Mouse (Mus musculus): ENCODE data around the gene Cdkn2a. TPM values are rescaled to one million over a fixed set of nuclear protein-coding genes. Genes with fewer than 3 reads are reported as not detected.

Gene Cdkn2a
- total RNA-seq, 1 experiment from 2014 or later: not detected

GRCm38 (mm10) chr4:89279641-89280040, 14.8 kb downstream of the Cdkn2a start:
- ATAC-seq (replicated peaks; ENCODE audit: low read depth, poor library complexity, severe bottlenecking): no peak

GRCm38 (mm10) chr4:89277381-89277940, 17.0 kb downstream of the Cdkn2a start:
- no peak for ATAC-seq (replicated peaks; ENCODE audit: low read depth, poor library complexity, severe bottlenecking)

GRCm38 (mm10) chr4:89276669-89277219, 17.7 kb downstream of the Cdkn2a start:
- no peak for ATAC-seq (replicated peaks; ENCODE audit: low read depth, poor library complexity, severe bottlenecking)

- peak; percentile 53 for ATAC-seq (replicated peaks; ENCODE audit: low read depth, poor library complexity, severe bottlenecking)
Measured at GRCm38 (mm10) chr4:89275811-89276584, 18.5 kb downstream of the Cdkn2a start.

- ATAC-seq (replicated peaks; ENCODE audit: low read depth, poor library complexity, severe bottlenecking): no peak
Measured at GRCm38 (mm10) chr4:89274829-89275548, 19.5 kb downstream of the Cdkn2a start.

GRCm38 (mm10) chr4:89274006-89274405, 20.4 kb downstream of the Cdkn2a start:
- ATAC-seq (replicated peaks; ENCODE audit: low read depth, poor library complexity, severe bottlenecking): no peak

GRCm38 (mm10) chr4:89273585-89273984, 20.9 kb downstream of the Cdkn2a start:
- no peak for ATAC-seq (replicated peaks; ENCODE audit: low read depth, poor library complexity, severe bottlenecking)

GRCm38 (mm10) chr4:89272961-89273540, 21.4 kb downstream of the Cdkn2a start:
- ATAC-seq (replicated peaks; ENCODE audit: low read depth, poor library complexity, severe bottlenecking): no peak

- no peak; the same call in 1 of the 2 replicates for ATAC-seq (replicated peaks; ENCODE audit: low read depth, poor library complexity, severe bottlenecking)
Measured at GRCm38 (mm10) chr4:89272101-89272718, 22.2 kb downstream of the Cdkn2a start.

GRCm38 (mm10) chr4:89257768-89258167, 36.7 kb downstream of the Cdkn2a start:
- no peak for ATAC-seq (replicated peaks; ENCODE audit: low read depth, poor library complexity, severe bottlenecking)

GRCm38 (mm10) chr4:89234446-89234845, 60.0 kb downstream of the Cdkn2a start:
- ATAC-seq (replicated peaks; ENCODE audit: low read depth, poor library complexity, severe bottlenecking): no peak

Other genes with a start within 250 kb of the Cdkn2a start
- gene Mtap, start 157.5 kb downstream of the Cdkn2a start, total RNA-seq (2017): 43.8 and 52.2 TPM in 2 replicates
- gene Cdkn2b, start 16.4 kb upstream of the Cdkn2a start, total RNA-seq (2017): not detected in 2 replicates